Mouse (Mus musculus) kidney, postnatal 10 days (tissue): ENCODE results near the gene Slc7a10.
"Not testable (repeated sequence)": the region's sequence is repeated elsewhere in the genome, so short reads cannot be mapped to it uniquely, and the experiment has no call there.

Experiments used
- DNase-seq: peaks from one replicate; pipeline ENCODE4 v3.0.0; 2021; ENCODE audit warnings: mixed read lengths

Slc7a10 gene

DNA sequence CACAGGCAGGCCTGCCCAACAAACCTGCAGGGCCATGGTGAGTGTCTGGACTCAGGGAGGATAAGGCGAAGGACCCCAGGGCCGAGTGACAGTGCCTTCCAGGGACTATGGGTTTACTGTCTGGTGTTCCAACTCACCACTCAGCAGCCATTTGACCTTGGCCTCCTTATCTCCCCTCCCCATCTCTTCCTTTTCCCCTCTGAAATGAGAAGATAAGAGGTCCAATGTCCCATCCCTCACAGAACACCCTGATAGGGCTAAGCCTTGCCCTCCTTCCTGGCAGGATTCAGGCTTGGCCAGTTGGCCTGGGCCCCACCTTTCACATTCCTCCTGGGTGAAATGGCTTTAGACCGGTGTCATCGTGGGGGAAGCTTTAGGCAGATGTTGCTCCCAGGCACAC is 10.7 kb upstream of the Slc7a10 start:
- no peak for DNase-seq

GRCm38 (mm10) chr7:35176412-35177381 is 9.5 kb upstream of the Slc7a10 start:
- peak; percentile 64 for DNase-seq

DNA sequence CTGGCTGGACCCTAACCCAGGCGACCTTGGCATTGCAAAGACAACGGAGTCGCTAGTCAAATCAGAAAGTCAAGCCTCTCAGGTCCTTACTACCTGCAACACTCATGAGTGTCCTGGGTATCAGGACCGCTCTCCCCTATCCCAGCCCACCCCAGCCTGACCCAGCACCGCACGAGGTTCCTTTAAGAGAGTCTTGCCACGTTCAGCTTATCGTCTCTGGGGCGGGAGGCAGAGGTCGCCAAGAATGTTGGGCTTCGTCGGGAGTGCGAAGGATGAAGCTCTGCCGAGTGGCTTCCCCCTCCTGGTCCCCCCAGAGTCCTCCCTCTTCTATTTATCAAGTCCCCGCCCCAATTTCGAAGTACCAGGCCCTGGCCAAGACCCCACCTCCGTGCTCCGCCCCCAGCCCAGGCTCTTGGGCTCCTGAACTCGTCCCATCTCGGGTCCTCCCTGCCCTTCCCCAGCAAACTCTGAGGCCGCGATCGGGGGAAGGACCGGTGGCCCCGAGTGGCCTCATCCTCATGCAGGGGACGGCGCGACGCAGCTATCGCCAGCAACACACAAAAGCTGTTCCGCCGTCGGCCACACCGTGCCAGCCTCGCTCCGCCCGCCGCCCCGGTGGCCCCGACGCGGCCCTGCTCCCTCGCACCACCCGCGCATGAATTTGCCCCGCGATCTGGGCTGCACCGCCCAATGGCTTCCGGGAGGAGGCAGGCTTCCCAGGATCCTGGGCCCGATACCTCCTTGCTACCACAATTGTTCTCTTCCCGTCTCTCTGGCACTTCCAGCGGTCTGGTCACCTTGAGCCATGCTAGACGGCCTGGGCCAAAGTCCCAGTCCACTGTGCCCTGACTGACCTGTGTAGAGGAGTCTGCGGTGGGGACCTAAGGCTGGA is 1.1 kb upstream of the Slc7a10 start:
- peak; percentile 54 for DNase-seq

DNA sequence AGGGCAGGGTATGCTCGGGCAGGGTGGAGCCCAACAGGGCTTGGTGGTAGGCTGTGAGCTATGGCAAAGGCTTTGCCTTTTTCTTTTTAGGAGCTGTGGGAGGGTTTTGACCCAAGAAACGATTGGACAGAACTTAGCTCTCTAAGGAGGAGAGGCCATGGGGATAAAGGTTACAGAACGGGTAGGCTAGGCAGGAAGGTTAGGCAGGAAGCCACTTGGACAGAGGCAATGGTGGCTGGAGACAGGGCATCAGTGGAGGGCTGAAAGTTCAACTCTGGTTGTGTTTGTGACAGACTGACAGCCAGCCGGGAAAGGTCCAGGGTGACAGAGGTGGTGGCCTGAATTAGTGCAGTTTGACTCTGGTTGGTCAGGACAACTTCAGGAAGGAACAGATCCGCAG is 3.5 kb downstream of the Slc7a10 start:
- DNase-seq, result no peak

GRCm38 (mm10) chr7:35191276-35191675 is 5.1 kb downstream of the Slc7a10 start:
- no peak for DNase-seq

DNA sequence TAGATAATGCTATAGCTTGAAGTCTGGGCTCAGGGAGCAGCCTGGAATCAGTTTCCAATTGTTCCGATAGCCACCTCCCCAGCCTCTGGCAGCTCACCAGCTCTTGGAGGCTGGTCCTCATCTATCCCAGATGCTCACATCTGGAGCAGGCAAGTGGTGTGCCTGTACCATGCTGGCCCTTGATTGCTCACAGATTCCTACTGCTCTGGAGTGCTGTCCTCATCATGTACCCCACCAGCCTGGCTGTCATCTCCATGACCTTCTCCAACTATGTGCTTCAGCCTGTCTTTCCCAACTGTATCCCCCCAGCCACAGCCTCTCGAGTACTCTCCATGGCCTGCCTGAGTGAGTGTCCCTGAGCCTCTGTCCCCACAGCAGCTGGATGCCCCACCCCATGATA is 10.8 kb downstream of the Slc7a10 start:
- no peak for DNase-seq

DNA sequence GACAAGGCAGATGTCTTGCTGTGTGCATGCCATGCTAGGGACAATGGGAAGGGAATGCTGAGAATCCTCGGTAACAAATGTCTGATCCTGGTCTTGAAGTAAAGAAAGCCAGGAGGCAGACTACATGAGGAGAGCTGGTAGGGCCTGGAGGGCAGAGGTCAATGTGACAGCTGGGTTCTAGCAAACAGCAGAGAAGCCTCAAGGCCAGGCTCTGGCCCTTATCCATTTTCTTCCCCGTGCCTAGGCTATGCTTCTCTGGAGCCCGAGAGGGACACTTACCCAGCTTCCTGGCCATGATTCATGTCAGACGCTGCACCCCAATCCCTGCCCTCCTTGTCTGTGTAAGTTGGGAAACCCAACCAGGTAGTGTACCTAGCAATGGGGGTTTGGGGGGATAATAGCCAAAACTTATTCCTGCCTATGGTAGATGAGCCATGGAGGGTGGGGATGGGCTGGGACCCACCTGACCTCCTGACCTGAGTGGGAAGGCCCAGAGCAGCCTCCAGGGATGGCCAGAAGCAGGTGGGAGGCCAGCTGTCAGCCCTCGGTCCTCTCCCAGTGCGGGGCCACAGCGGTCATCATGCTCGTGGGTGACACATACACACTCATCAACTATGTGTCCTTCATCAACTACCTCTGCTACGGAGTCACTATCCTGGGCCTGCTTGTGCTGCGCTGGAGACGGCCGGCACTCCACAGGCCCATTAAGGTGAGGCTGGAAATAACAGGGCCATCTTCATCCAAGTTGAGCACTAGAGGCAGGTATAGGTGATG is 13.0 kb downstream of the Slc7a10 start:
- DNase-seq, result no peak

DNA sequence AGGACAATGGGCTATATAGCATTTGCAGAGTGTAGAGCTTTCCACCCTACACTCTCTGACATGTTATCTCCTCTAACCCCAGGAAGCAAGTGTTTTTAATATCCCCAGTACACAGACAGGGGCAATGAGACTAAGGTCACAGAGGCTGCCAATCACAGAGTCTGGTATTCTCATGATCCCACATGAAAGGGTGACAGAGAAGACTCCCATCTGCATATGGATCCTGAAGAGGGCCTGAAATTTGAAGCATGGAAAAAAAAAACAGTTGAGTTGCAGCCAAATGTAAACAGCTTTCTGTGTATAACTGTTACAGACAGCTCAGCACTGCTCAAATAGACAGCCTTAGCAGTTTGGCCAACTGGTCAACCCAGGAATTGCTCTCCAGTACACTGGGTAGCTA is 13.6 kb downstream of the Slc7a10 start:
- DNase-seq, result no peak

DNA sequence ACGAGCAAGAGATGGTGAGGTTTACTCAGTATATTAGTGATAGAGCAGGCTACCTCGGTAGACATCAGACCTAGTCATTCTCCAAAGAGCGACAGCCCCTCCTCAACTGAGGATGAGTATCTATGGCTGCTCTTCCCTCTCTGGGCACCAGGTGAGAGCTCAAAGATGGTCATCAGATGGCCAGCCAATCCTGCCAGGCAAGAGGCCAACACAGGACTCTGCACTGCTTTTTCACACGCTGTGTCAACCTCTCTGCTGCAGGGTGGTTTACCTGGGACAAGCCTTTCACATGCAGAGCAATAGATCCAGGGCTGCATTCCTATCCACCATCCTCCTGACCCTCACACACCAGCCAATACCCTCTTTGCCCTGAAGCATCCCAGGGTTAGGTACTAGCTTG is 25.6 kb downstream of the Slc7a10 start:
- no peak for DNase-seq

DNA sequence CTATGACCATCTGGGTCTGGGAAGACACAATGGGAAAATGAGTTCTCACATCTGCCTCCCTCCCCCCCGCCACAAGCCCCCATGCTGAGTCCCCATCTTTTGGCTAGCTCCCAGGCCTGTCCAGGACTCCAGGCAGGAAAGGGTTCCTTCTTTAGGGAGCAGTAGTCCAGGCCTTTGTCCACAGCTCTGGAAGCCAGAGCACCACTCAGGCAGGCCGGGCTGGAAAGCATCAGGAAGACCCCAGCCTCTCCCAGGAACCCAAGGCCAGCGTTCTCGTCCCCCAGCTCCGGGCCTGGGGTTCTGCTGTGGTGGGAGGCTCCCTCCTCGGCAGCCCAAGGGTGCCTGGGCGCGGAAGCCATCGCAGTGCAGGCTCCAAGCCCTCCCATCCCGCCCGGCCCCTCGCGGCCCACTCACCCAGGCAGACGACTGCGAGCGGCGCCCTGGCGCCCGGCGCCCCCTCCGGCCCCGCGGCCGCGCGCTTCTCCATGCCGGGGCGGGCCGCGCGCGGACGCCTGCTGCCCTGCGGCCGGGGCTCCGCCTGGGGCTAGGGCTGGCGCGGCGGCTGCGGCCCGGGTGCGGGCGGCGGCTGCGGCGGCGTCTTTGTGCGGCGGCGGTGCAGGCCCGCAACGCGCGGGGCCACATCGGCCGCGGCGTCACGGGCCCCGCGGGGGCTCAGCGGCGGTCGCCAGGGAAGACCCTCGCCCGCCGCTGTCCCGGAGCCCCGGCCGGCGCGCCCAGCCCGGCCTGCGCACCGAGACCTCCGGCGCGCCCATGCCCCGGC is 28.4 kb downstream of the Slc7a10 start:
- DNase-seq, result peak; percentile 46

DNA sequence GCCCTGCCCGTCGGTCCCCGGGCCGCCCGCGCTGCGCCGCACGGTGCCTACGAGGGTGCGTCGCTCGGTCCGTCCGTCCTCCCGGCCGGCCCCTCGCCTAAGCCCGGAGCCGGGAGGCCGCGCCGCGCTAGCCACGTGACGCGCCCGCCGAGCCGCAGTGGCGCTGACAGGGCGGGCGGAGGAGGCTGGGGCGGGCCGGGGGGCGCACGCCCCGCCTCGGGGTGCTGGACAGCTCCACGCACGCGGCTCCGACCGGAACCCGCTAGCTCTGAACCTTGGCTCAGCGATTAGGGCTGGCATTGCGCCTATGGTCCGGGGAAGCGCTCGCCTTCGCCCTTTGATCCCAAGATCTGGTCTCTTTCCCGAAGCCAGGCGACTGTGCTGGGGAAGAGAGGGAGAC is 29.0 kb downstream of the Slc7a10 start, which contains the start of gene Lrp3:
Gene Lrp3 (minus strand): TSS at position 274 of the 400 bp plus-strand sequence.
- peak; percentile 93 for DNase-seq

DNA sequence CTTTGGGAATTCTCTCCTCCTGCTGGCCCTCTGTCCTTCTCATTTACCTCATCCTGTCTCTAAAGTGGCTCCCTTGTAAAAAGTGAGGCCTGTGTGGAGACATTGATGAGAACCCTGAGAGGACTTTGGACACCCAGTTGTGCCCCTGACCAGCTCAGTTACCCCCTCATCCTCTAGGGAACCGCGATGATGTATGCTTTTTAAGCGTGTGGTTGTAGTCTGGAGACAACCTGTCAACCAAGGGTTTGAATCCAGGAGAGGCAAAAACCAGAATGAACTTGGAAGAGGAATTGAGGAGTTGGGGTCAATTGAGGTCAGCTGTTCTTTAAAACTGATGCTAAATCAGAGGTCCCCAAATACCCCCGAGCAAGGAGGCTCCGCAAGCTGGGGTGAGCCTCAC is 29.5 kb downstream of the Slc7a10 start:
- no peak for DNase-seq

GRCm38 (mm10) chr7:35220694-35221365 is 34.6 kb downstream of the Slc7a10 start:
- no peak for DNase-seq

- no peak for DNase-seq
Observed at GRCm38 (mm10) chr7:35230333-35230732, 44.1 kb downstream of the Slc7a10 start.

DNA sequence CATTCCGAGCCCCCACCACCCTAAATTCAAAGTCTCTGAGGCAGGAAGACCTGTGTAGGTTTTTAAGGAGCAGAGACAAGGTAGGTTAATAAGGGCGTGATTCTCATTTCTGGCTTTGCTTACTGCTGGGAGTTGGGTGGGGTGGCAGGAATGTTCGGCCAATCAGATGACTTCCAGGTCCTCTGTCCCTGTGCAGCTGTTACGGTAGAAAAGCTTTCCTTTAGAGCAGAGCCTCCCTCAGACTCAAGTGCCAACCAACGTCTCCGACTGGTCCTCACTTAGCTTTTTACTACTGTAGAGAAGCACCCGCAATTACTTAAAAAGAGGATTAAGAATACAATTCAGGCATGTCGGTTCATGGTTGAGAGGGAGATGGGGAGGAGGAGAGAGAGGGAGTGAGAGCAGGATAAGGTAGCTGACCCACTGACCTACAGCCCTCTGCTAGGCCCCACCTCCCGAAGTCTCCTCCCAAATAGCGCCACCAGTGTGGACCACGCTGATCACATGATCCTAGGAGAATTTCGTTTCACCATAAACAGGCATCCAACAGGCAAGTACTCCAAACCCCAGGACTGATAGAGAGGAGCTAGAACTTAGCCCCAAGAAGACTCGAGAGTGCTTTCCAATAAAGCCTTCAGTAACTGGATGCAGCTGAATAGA is 46.7 kb downstream of the Slc7a10 start:
- no peak for DNase-seq

DNA sequence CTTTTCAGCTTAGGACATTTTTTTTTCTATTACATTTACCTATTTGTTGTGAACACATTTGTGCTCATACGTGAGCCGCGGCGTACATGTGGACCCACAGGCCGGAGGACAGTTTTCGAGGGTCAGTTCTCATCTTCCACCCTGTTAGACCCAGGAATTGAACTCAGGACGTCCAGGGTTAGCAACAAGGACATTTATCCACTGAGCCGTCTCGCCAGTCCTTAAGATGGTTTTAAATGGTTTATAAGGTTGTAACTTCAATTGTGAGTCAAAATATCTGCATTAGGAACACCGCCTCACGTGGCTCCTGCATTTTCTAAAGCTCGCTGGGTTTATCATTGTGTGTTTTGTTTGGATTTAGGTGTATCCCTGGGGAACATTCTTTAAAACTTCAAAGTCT is 47.7 kb downstream of the Slc7a10 start:
- DNase-seq, result no peak

DNA sequence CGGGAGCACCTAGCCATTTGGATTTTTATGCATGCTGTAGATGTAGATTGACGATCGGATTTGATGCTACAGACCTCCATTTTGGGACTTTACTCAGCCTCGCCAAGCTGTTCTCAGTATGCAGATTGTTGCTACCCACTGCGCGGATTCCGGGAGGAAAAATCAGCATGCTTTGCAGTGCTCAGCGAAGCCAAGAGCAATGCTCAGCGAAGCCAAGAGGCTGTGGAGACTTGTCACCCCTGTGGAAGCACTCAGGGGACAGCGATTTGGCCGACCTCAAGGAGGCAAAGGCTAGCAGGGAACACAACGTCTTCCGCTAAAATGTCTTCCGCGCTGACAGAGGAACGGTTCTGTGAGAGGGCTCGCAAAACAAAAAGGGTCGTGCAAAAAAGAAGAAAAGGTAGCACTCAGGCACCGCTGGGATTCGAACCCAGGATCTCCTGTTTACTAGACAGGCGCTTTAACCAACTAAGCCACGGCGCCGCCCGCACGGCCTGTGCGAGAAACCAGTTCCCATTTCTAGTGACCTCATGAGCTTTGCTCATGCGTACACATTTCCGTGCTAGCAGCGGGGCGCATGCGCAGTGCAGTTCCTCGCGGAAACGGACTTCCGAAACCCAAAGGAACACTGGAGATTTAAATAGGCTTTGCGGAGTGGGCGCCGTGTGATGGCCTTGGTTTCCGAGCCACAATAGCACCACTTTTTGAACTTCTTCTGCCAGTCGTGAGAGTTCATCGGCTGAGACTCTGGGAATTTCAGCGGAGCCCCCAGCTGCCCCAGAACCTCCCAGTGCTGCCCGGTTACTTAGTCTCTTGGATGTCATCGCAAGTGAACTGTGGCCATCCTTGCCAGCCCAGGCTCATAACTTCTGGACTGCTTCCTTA is 48.4 kb downstream of the Slc7a10 start:
- peak; percentile 97 for DNase-seq

- DNase-seq, result peak; percentile 77
Observed at GRCm38 (mm10) chr7:35235308-35235707, 49.1 kb downstream of the Slc7a10 start.

- DNase-seq, result not testable (repeated sequence)
Observed at GRCm38 (mm10) chr7:35237935-35238334, 51.8 kb downstream of the Slc7a10 start.
